Mouse (Mus musculus) liver, adult 2 months (tissue): ENCODE data around the gene Pdk4. TPM values are rescaled to one million over a fixed set of nuclear protein-coding genes. Genes with fewer than 3 reads are reported as not detected.

ENCODE experiments used
- DNase-seq: peaks from one replicate; pipeline ENCODE4 v3.0.0-alpha.2; 2011; ENCODE audit warnings: low read depth, low spot score; ENCODE audit errors: extremely low read depth
- H3K27ac ChIP-seq: fragments of 200-500 bp; replicated peaks from 2 replicates; pipeline ENCODE4 v1.5.1; 2012; ENCODE audit warnings: low read depth, mild to moderate bottlenecking, control low read depth, inconsistent platforms, low read length; ENCODE audit not compliant: insufficient read depth
- H3K27me3 ChIP-seq: fragments of 200-500 bp; 2 replicates; pipeline ENCODE4 v1.6.1; 2012; ENCODE audit warnings: mild to moderate bottlenecking, moderate library complexity, low read length, inconsistent platforms; ENCODE audit not compliant: control insufficient read depth, insufficient read depth
- H3K36me3 ChIP-seq: fragments of 200-500 bp; 2 replicates; pipeline ENCODE4 v1.6.1; 2012; ENCODE audit warnings: low read length, inconsistent platforms; ENCODE audit not compliant: control insufficient read depth, insufficient read depth
- H3K4me1 ChIP-seq: fragments of 200-500 bp; 2 replicates; pipeline ENCODE4 v1.6.1; 2011; ENCODE audit warnings: low read length; ENCODE audit not compliant: control insufficient read depth, insufficient read depth
- H3K4me3 ChIP-seq: fragments of 200-500 bp; 2 replicates; pipeline ENCODE4 v1.5.1; 2011; ENCODE audit warnings: low read depth, mild to moderate bottlenecking, control low read depth, low read length, moderate library complexity; ENCODE audit not compliant: insufficient read depth
- H3K79me2 ChIP-seq: fragments of 200-500 bp; 2 replicates; pipeline ENCODE4 v1.6.1; 2012; ENCODE audit warnings: inconsistent platforms, mild to moderate bottlenecking, low read length, moderate library complexity; ENCODE audit not compliant: control insufficient read depth, insufficient read depth
- H3K9ac ChIP-seq: fragments of 200-500 bp; 2 replicates; pipeline ENCODE4 v1.6.1; 2012; ENCODE audit warnings: low read depth, mild to moderate bottlenecking, control low read depth, inconsistent platforms, low read length
- CTCF ChIP-seq: fragments of 200-500 bp; IDR thresholded peaks from 2 replicates; pipeline ENCODE4 v1.5.1; 2011; ENCODE audit warnings: low read depth, low read length, control low read depth
- POLR2A ChIP-seq: fragments of 200-500 bp; IDR thresholded peaks from 2 replicates; pipeline ENCODE4 v1.6.1; 2011; ENCODE audit warnings: low read length, control low read depth; ENCODE audit not compliant: insufficient read depth; ENCODE audit errors: extremely low read depth
- WGBS: fragments of 180-500 bp; shearing (Covaris S2); methylation state at CpG from one replicate; pipeline ENCODE4 v1.1.7; 2018; 5-methylcytosine and 5-hydroxymethylcytosine counted together
- polyA plus RNA-seq: library from polyadenylated mRNA; depleted of rRNA; stranded (reverse); fragments of >200 nt; gene quantifications from 2 replicates; pipeline ENCODE4 v1.2.3, GENCODE M21; 2012
- total RNA-seq: library from RNA; depleted of rRNA; stranded (reverse); fragments of >200 nt; gene quantifications from 2 replicates; pipeline ENCODE4 v1.2.3, GENCODE M21; 2014

The Pdk4 gene
- total and polyA plus RNA-seq, 2 experiments = 2.7 to 3.8 TPM

GRCm38 (mm10) chr6:5507821-5508220, 11.7 kb upstream of the Pdk4 start:
- DNase-seq = peak; percentile 45
- Histone ChIP-seq H3K4me3 (no peak overlapping the region), H3K27me3 (no peaks in the 10 kb centered on the region), H3K4me1 (peaks cover 3% of the 10 kb centered on the region), H3K9ac (no peak overlapping the region), H3K36me3 (no peaks in the 10 kb centered on the region), H3K79me2 (no peaks in the 10 kb centered on the region), H3K27ac (no peak overlapping the region)
- TF ChIP-seq CTCF (no peak), POLR2A (no peak)
- WGBS = 53% methylated on average over 5 of the region's 5 CpGs

- H3K27ac ChIP-seq = no peak overlapping the region
- 91% methylated on average over 3 of the region's 3 CpGs for WGBS
- no peak for DNase-seq
- no peaks in the 10 kb centered on the region for H3K36me3 ChIP-seq
- no peak for TF ChIP-seq CTCF
- no peak for TF ChIP-seq POLR2A
- no peaks in the 10 kb centered on the region for H3K27me3 ChIP-seq
- H3K4me1 ChIP-seq = peaks cover 2% of the 10 kb centered on the region
- no peak overlapping the region for H3K4me3 ChIP-seq
- no peaks in the 10 kb centered on the region for H3K79me2 ChIP-seq
- no peak overlapping the region for H3K9ac ChIP-seq
Measured at GRCm38 (mm10) chr6:5506271-5506670, 10.2 kb upstream of the Pdk4 start.

- H3K36me3 ChIP-seq = no peaks in the 10 kb centered on the region
- WGBS = 91% methylated on average over 1 of the region's 1 CpGs
- H3K27ac ChIP-seq = no peak overlapping the region
- H3K79me2 ChIP-seq = no peaks in the 10 kb centered on the region
- no peak for TF ChIP-seq CTCF
- no peak for TF ChIP-seq POLR2A
- H3K9ac ChIP-seq = no peak overlapping the region
- no peak for DNase-seq
- H3K4me1 ChIP-seq = no peaks in the 10 kb centered on the region; the same call in 1 of the 2 replicates
- H3K4me3 ChIP-seq = no peak overlapping the region
- no peaks in the 10 kb centered on the region for H3K27me3 ChIP-seq
Measured at GRCm38 (mm10) chr6:5502810-5503209, 6.7 kb upstream of the Pdk4 start.

GRCm38 (mm10) chr6:5501551-5501950, 5.4 kb upstream of the Pdk4 start:
- no peak for DNase-seq
- Histone ChIP-seq H3K27ac (no peak overlapping the region), H3K4me1 (peaks cover 7% of the 10 kb centered on the region; the same call in 1 of the 2 replicates), H3K79me2 (no peaks in the 10 kb centered on the region), H3K4me3 (no peak overlapping the region), H3K27me3 (no peaks in the 10 kb centered on the region), H3K36me3 (no peaks in the 10 kb centered on the region), H3K9ac (no peak overlapping the region)
- WGBS = 90% methylated on average over 10 of the region's 10 CpGs
- no peak for TF ChIP-seq POLR2A
- no peak for TF ChIP-seq CTCF

GRCm38 (mm10) chr6:5498740-5499139, 2.6 kb upstream of the Pdk4 start:
- no peaks in the 10 kb centered on the region for H3K36me3 ChIP-seq
- DNase-seq = peak; percentile 98
- no peak overlapping the region for H3K4me3 ChIP-seq
- no peak overlapping the region for H3K9ac ChIP-seq
- no peaks in the 10 kb centered on the region for H3K27me3 ChIP-seq
- peaks cover 7% of the 10 kb centered on the region; the same call in 1 of the 2 replicates for H3K4me1 ChIP-seq
- WGBS = 23% methylated on average over 11 of the region's 11 CpGs
- no peak overlapping the region for H3K27ac ChIP-seq
- no peak for TF ChIP-seq CTCF
- no peak for TF ChIP-seq POLR2A
- H3K79me2 ChIP-seq = no peaks in the 10 kb centered on the region

GRCm38 (mm10) chr6:5496854-5497235, 736 bp upstream of the Pdk4 start:
- Histone ChIP-seq H3K4me3 (no peak overlapping the region), H3K27ac (peak overlapping the region; percentile 74), H3K9ac (0 out of 2 replicates have a peak overlapping the region, but pooled peaks have one; percentile 12), H3K4me1 (peaks cover 7% of the 10 kb centered on the region; the same call in 1 of the 2 replicates), H3K27me3 (no peaks in the 10 kb centered on the region), H3K36me3 (peaks cover 6% of the 10 kb centered on the region), H3K79me2 (no peaks in the 10 kb centered on the region)
- no peak for TF ChIP-seq POLR2A
- TF ChIP-seq CTCF = no peak
- 45% methylated on average over 3 of the region's 3 CpGs for WGBS
- DNase-seq = peak; percentile 62
